Mouse (Mus musculus) mouse trophoblast stem cell (cell line): Measurements from ENCODE around the gene Xpr1.

Experiments
- in situ Hi-C, 2 experiments: fragments of 300-500 bp; cut with MseI, MboI; formaldehyde crosslinking; loops; 2 replicates in 1 of 2; 3 replicates in 1 of 2; pipeline ENCODE4 v1.15.1; 2025

The Xpr1 gene

DNA sequence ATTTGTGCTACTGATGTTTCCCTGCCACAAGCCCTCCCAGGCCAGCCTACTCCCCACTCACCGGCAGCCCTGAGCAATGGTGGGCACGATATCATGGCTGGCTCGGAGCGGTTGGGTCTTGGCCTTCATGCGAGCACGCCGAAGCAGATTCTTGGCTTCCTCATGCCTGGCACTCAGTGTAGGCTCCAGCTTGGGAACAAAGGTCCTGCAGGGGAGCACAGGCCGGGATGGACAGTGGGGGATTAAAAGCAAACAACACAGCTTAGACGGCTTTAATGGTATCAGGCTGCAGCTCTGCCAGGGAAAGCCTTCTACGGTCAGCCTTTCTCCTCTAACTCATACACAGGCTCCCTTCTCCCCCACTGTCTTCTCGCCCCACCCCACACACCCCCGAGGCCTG lies 184.8 kb downstream of the Xpr1 start:
- in situ Hi-C loops = no loop called here

DNA sequence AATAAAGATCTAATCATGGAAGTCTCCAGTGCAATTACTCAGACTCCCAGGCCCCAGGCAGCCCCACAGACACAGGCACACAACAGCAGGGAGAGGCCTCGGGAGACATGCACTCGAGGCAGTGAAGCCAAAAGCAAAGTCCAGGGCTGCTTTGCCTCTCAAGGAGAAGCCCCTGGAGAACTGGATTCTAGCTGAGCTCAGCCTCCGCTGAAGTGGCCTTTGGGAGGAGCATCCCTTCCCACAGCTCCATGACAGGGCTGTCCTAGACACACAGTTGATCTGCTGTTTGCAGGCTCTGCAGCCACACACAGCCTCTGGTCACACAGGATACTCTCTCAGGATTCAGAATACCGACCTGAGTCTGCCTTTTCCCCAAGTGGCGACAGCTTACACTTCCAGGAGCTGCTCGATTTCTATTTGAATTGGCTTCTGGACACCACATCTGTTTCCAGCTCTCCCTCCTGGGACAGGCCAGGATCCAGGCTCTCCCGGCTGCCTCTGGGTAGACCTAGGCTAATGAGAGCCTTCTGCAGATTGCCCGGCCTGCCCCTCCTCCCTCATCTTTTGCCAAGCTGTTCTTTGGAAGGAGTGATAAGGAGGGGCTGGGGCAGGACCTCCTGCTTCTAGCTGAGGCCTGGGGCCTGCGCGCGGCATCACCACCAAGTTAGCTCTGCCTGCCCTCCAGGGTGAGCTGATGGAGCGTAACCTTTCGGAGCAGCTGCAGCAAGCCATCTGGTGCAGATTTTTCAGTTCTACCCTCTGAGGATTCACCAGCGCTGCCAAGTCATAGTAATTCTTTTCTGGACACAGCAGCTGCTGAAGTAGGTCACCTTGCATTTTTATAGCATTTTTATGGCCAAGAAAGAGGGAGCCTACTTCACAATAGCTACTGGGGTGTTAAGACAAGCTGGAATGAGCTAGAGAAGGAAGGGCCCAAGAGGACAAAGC lies 187.5 kb downstream of the Xpr1 start:
- in situ Hi-C loops = loop anchor here in 1 of 2 experiments (10.0 kb wide), 1 partner anchor 185 kb away; no protein-coding TSS in a partner anchor
